Mouse (Mus musculus) hindbrain, embryonic 14.5 days (tissue): ENCODE results near the gene Rimbp3. TPM values are rescaled to one million over a fixed set of nuclear protein-coding genes. Genes with fewer than 3 reads are reported as not detected.

Experiments used
- ATAC-seq: fragments of 200-750 bp; cut with Nextera tagmentation; 2 replicates; pipeline ENCODE4 v1.8.0; 2017; ENCODE audit warnings: moderate number of reproducible peaks, mild to moderate bottlenecking, moderate TSS enrichment, moderate library complexity; ENCODE audit not compliant: low FRiP score
- DNase-seq: peaks from one replicate; pipeline ENCODE4 v3.0.0-alpha.2; 2015; ENCODE audit warnings: low spot score
- H3K27ac ChIP-seq: fragments of 300-500 bp; sonication (generic); 2 replicates; pipeline ENCODE4 v1.5.1; 2014; ENCODE audit warnings: mild to moderate bottlenecking, moderate library complexity
- H3K27me3 ChIP-seq: fragments of 300-500 bp; sonication (generic); 2 replicates; pipeline ENCODE4 v1.6.1; 2014; ENCODE audit warnings: mild to moderate bottlenecking, low read length, mixed read lengths; ENCODE audit not compliant: control insufficient read depth, insufficient read depth
- H3K36me3 ChIP-seq: fragments of 300-500 bp; sonication (generic); replicated peaks from 2 replicates; pipeline ENCODE4 v1.6.1; 2014; ENCODE audit not compliant: control insufficient read depth, insufficient read depth
- H3K4me1 ChIP-seq: fragments of 300-500 bp; sonication (generic); replicated peaks from 2 replicates; pipeline ENCODE4 v1.6.1; 2014; ENCODE audit warnings: antibody characterized with exemption, low read length, mixed read lengths; ENCODE audit not compliant: control insufficient read depth, insufficient read depth
- H3K4me2 ChIP-seq: fragments of 300-500 bp; sonication (generic); replicated peaks from 2 replicates; pipeline ENCODE4 v1.6.1; 2014; ENCODE audit warnings: mild to moderate bottlenecking, moderate library complexity
- H3K4me3 ChIP-seq: fragments of 300-500 bp; sonication (generic); replicated peaks from 2 replicates; pipeline ENCODE4 v1.5.1; 2014; ENCODE audit warnings: mild to moderate bottlenecking, low read length
- H3K9ac ChIP-seq: fragments of 300-500 bp; sonication (generic); 2 replicates; pipeline ENCODE4 v1.6.1; 2014
- H3K9me3 ChIP-seq: fragments of 300-500 bp; sonication (generic); 2 replicates; pipeline ENCODE4 v1.6.1; 2016; ENCODE audit warnings: low read length; ENCODE audit not compliant: control insufficient read depth
- WGBS: fragments of 180-500 bp; shearing (Covaris S2); extraction: QIAGEN DNeasy Blood & Tissue Kit; methylation state at CpG from one replicate; pipeline ENCODE4 v1.1.7; 2014; 5-methylcytosine and 5-hydroxymethylcytosine counted together
- polyA plus RNA-seq: library from polyadenylated mRNA; unstranded; fragments of >200 nt; fragmentation: Nextera tagmentation; extraction: Ambion mirVana; gene quantifications from 2 replicates; pipeline ENCODE4 v1.2.1, GENCODE M21; 2014

Rimbp3 gene
- polyA plus RNA-seq, 1 experiment from 2014 or later, result 2.0 TPM

GRCm38 (mm10) chr16:17261341-17261740 lies 52.9 kb downstream of the Rimbp3 start:
- H3K27ac ChIP-seq, result no peak overlapping the region
- DNase-seq (no peak), ATAC-seq (no peak)
- peaks cover 52% of the 10 kb centered on the region for H3K36me3 ChIP-seq
- H3K4me2 ChIP-seq, result no peak overlapping the region
- H3K9ac ChIP-seq, result no peak overlapping the region
- H3K9me3 ChIP-seq, result no peaks in the 10 kb centered on the region
- H3K4me1 ChIP-seq, result no peaks in the 10 kb centered on the region
- H3K4me3 ChIP-seq, result no peak overlapping the region
- no peaks in the 10 kb centered on the region for H3K27me3 ChIP-seq
- 93% methylated on average over 1 of the region's 1 CpGs for WGBS

Other genes starting within 250 kb of the Rimbp3 start
- 223 and 236 TPM in 2 replicates for gene Mapk1, start 225.2 kb upstream of the Rimbp3 start, polyA plus RNA-seq
- 118 and 124 TPM in 2 replicates for gene Ypel1, start 138.9 kb upstream of the Rimbp3 start, polyA plus RNA-seq
- gene Ppil2, start 97.3 kb upstream of the Rimbp3 start, polyA plus RNA-seq, result 128 and 136 TPM in 2 replicates
- gene 2610318N02Rik, start 83.4 kb upstream of the Rimbp3 start, polyA plus RNA-seq, result 11.8 and 11.9 TPM in 2 replicates
- 24.5 and 25.9 TPM in 2 replicates for gene Sdf2l1, start 76.2 kb upstream of the Rimbp3 start, polyA plus RNA-seq
- gene Ydjc, start 64.0 kb upstream of the Rimbp3 start, polyA plus RNA-seq, result 47.5 and 49.2 TPM in 2 replicates
- gene Ccdc116, start 61.4 kb upstream of the Rimbp3 start, polyA plus RNA-seq, result 3.6 and 3.7 TPM in 2 replicates
- gene Ube2l3, start 6.0 kb upstream of the Rimbp3 start, polyA plus RNA-seq, result 278 and 290 TPM in 2 replicates
- gene Hic2, start 25.0 kb downstream of the Rimbp3 start, polyA plus RNA-seq, result 5.1 and 5.5 TPM in 2 replicates
- gene Tmem191c, start 67.5 kb downstream of the Rimbp3 start, polyA plus RNA-seq, result 36.6 and 45.7 TPM in 2 replicates
- gene Serpind1, start 122.8 kb downstream of the Rimbp3 start, polyA plus RNA-seq, result 1.7 and 2.4 TPM in 2 replicates
- gene Snap29, start 197.4 kb downstream of the Rimbp3 start, polyA plus RNA-seq, result 10.3 and 10.8 TPM in 2 replicates
- gene Pi4ka, start 197.7 kb downstream of the Rimbp3 start, polyA plus RNA-seq, result 70.9 and 74.0 TPM in 2 replicates
- gene Crkl, start 243.4 kb downstream of the Rimbp3 start, polyA plus RNA-seq, result 65.0 and 78.5 TPM in 2 replicates